Mouse (Mus musculus): ENCODE results near the gene Zcchc17. TPM values are rescaled to one million over a fixed set of nuclear protein-coding genes. Genes with fewer than 3 reads are reported as not detected.
A peak's percentile ranks its signal among the peaks of the same experiment; 100 is the strongest.

The Zcchc17 gene
- polyA plus RNA-seq, 1 experiment from 2014 or later = 31.9 TPM

DNA sequence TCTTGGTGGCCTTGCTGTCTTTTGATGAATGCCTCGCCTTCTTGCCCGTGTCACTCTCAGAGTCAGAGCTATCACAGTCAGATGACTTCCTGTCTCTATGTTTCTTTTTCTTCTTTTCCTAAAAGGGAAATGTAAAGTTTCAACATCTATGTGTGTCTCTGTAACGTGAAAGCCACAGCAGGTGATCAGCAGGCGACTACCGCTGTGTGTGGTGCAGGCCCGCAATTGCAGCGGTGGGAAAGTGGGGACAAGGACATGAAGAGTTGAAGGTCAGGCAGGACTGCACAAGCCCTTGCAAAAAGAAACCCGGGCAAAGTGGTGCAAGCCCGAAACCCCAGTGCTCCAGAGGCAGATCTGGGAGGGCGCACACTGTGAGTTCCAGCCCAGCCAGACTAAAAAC lies 43.1 kb downstream of the Zcchc17 start:
- no peak for ATAC-seq (ENCODE audit: insufficient read depth)
- peaks cover 5% of the 10 kb centered on the region for H3K27me3 ChIP-seq
- no peak overlapping the region for H3K4me2 ChIP-seq
- H3K9ac ChIP-seq = no peak overlapping the region
- H3K27ac ChIP-seq (replicated peaks) = no peak overlapping the region
- H3K36me3 ChIP-seq (replicated peaks) = peaks cover 36% of the 10 kb centered on the region
- no peaks in the 10 kb centered on the region for H3K9me3 ChIP-seq (replicated peaks)
- WGBS (ENCODE audit: insufficient replicate concordance) = 67% methylated on average over 10 of the region's 10 CpGs
- H3K4me1 ChIP-seq (replicated peaks) = peaks cover 3% of the 10 kb centered on the region
- H3K4me3 ChIP-seq (replicated peaks) = no peak overlapping the region

DNA sequence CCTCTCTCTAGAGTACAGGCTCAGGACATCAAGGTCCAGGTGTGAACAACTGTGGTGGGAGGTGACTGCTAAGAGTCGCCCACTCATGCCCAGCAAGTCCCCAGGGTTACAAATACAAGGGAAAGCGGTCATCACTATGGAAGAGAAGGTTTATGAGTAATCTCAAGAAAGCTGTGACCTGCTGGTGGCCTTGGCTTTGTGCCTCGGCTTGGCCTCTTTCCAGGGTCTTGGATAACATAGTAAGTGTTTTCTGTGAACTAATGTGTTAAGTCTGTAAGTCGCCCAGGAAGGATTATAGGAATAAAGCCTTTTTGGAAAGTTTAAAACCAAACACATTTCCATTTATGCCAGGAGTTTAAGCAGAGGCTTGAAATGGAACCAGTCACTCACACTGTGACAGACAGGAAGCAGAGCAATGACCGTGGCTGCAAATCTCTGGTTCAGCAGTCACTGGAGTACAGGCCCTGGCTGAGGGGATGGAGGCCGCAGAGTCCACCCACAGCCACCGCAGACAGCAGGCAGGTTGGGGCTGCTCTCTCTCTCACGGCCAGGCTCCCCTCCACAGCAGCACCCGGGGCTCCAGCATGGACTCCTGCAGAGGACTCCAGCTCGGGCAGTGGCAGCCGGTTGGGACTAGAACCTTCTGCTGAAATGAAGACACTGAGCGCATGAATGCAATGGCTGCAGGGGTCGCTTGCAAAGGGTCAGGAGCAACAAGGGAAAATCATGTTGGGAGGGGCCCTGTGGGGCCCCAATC lies 43.8 kb downstream of the Zcchc17 start:
- Histone ChIP-seq H3K4me1 (replicated peaks) (no peaks in the 10 kb centered on the region), H3K36me3 (replicated peaks) (peaks cover 32% of the 10 kb centered on the region)

DNA sequence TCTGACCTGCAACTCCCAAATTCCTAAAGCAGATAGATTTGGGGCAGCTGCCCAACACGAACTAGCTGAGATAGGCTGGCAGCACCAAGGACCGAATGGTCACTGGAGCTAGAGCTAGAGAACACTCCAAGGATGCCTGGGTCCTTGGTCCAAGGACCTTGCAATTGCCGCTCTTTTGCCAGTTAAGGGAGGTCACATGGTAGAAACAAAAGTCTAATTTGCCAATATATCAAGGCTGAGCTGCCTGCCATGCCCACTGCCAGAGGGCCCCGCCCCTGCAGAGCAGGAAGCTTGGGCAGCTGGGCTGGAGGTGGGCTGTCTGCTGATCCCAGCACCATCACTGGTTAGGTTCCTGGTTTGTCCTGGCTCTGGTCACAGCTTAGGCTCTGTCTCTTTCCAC lies 46.2 kb downstream of the Zcchc17 start:
- no peak overlapping the region for H3K4me2 ChIP-seq
- H3K4me1 ChIP-seq (replicated peaks) = peaks cover 6% of the 10 kb centered on the region
- H3K27ac ChIP-seq (replicated peaks) = no peak overlapping the region
- no peak overlapping the region for H3K9ac ChIP-seq
- H3K27me3 ChIP-seq = peaks cover 36% of the 10 kb centered on the region
- H3K9me3 ChIP-seq (replicated peaks) = no peaks in the 10 kb centered on the region
- no peak for ATAC-seq (ENCODE audit: insufficient read depth)
- H3K4me3 ChIP-seq (replicated peaks) = no peak overlapping the region
- peaks cover 21% of the 10 kb centered on the region for H3K36me3 ChIP-seq (replicated peaks)
- WGBS (ENCODE audit: insufficient replicate concordance) = 75% methylated on average over 4 of the region's 4 CpGs

More for the DNA sequence above, 43.8 kb downstream of the Zcchc17 start:
- Histone ChIP-seq H3K27ac (replicated peaks) (no peak overlapping the region), H3K9me3 (replicated peaks) (no peaks in the 10 kb centered on the region), H3K4me3 (replicated peaks) (no peak overlapping the region), H3K4me2 (no peak overlapping the region), H3K9ac (no peak overlapping the region), H3K27me3 (peaks cover 12% of the 10 kb centered on the region)
- ATAC-seq (ENCODE audit: insufficient read depth) = no peak
- WGBS (ENCODE audit: insufficient replicate concordance) = 75% methylated on average over 13 of the region's 13 CpGs

DNA sequence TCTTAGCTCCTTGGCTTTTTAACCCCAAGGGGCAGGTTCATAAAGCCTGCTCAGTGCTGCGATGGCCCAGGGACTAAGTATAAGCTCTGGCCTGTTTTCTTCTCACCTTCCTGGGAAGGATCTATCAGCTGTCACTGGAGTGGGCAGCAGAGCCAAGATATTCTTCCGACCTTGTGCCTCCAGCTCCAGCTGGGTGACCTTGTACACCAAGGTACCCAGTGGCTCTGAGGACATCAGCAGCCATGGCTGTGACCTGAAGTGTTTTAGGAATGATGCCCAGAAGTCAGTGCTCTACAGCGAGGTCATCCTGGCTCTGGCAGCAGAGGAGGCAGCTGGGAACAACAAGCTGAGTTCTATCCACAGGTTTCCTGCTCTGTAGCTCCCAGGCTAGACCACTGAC lies 47.2 kb downstream of the Zcchc17 start:
- peaks cover 16% of the 10 kb centered on the region for H3K4me1 ChIP-seq (replicated peaks)
- H3K27ac ChIP-seq (replicated peaks) = no peak overlapping the region
- no peak overlapping the region for H3K9ac ChIP-seq
- H3K4me3 ChIP-seq (replicated peaks) = no peak overlapping the region
- WGBS (ENCODE audit: insufficient replicate concordance) = 76% methylated on average over 3 of the region's 3 CpGs
- peaks cover 12% of the 10 kb centered on the region for H3K36me3 ChIP-seq (replicated peaks)
- no peak overlapping the region for H3K4me2 ChIP-seq
- ATAC-seq (ENCODE audit: insufficient read depth) = no peak
- no peaks in the 10 kb centered on the region for H3K9me3 ChIP-seq (replicated peaks)
- H3K27me3 ChIP-seq = peaks cover 46% of the 10 kb centered on the region

DNA sequence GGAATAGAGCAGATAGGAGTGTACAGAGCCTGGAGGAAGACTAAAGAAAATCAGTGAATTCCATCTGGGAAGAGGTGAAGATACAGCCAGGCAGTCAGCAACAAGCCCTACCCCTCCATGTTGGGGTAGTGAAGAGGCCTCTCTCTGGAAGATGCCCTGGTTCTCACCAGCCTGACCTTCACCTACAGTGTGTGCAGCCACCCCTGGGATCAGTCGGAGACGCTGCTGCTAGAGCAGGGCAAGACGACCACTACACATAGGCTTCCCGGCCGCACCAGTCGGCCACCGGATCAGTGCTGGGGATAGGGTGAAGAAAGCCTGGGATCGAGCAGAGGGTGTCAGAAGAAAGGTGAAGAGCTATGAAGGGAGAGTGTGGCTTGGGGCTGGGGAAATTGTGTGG lies 50.5 kb downstream of the Zcchc17 start:
- Histone ChIP-seq H3K9me3 (replicated peaks) (no peaks in the 10 kb centered on the region), H3K4me3 (replicated peaks) (no peak overlapping the region), H3K27me3 (peaks cover 79% of the 10 kb centered on the region), H3K4me1 (replicated peaks) (peaks cover 20% of the 10 kb centered on the region), H3K36me3 (replicated peaks) (no peaks in the 10 kb centered on the region), H3K9ac (no peak overlapping the region), H3K27ac (replicated peaks) (no peak overlapping the region), H3K4me2 (peak overlapping the region; percentile 75; the same call in 1 of the 2 replicates)
- ATAC-seq (ENCODE audit: insufficient read depth) = no peak
- WGBS (ENCODE audit: insufficient replicate concordance) = 34% methylated on average over 8 of the region's 8 CpGs

DNA sequence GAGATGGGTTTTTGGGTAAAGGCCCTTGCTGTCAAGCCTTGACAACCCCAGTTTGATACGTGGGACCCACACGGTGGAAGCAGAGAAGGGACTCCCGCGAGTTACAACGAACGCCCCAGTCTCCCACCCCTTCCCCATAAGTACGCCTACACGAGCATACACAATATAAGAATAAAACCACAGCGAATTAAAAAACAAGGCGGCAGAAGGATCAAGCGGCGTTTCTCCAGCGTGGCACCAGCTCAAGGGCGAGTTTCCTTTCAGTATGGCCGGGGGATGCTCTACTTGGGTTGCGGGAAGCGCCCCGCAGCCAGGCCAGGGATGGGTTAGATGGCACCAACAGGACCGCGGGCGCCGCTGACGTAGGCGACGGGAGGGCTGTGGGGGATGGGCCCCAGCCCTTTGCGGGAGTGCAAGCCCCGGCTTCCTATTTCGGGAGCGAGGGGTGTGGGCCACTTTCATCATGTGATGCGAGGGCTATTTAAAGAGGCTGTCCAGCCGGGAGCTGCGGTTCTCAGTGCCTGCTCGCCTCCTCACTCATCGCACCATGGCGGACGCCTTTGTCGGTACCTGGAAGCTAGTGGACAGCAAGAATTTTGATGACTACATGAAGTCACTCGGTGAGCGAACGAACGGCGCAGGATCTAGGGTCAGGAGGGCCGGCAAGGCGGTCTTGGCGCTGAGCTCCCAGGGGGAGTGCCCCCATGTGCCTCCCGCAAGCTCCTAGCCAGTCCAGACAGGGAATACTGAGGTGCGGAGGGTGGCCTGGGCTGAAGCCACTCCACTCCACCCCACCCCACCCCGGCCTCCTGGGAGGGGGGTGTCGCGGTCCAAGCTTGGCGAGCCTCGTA lies 51.3 kb downstream of the Zcchc17 start, which contains the start of the genes Fabp3 and Gm10570:
Fabp3 (plus strand) TSS at position 365 of the 851 bp plus-strand sequence.
Gm10570 (minus strand) TSS at position 444 of the 851 bp plus-strand sequence.
- Histone ChIP-seq H3K9me3 (replicated peaks) (no peaks in the 10 kb centered on the region), H3K36me3 (replicated peaks) (no peaks in the 10 kb centered on the region), H3K4me2 (peak within 1 kb of the TSS; percentile 75), H3K4me1 (replicated peaks) (peaks cover 20% of the 10 kb centered on the region), H3K4me3 (replicated peaks) (peak within 1 kb of the TSS; percentile 51), H3K9ac (peak within 1 kb of the TSS; percentile 18; the same call in 1 of the 2 replicates), H3K27ac (replicated peaks) (no peak within 1 kb of the TSS), H3K27me3 (peaks cover 86% of the 10 kb centered on the region)
- WGBS (ENCODE audit: insufficient replicate concordance) = 1% methylated on average over 52 of the region's 52 CpGs
- no peak for ATAC-seq (ENCODE audit: insufficient read depth)

DNA sequence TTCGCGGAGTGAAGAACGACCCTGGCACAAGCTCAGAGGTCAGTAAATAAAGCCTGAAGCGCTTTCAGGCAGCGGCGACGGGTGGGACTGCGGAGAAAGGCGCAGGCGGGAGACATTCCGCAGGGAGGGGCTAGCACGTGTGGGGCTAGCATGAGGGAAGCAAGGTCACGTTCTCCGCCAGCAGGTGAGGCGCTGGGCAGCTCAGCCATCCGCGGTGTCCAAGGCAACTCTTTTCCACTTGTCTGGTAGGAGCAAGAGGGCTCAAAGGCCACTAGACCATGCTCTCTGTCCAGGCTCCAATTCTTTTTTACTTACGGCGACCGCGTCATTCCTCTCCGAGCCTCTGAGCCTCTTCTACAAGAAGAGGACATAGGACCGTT lies 51.9 kb downstream of the Zcchc17 start:
- under 1% methylated on average over 23 of the region's 23 CpGs for WGBS (ENCODE audit: insufficient replicate concordance)
- no peaks in the 10 kb centered on the region for H3K36me3 ChIP-seq (replicated peaks)
- peaks cover 89% of the 10 kb centered on the region for H3K27me3 ChIP-seq

DNA sequence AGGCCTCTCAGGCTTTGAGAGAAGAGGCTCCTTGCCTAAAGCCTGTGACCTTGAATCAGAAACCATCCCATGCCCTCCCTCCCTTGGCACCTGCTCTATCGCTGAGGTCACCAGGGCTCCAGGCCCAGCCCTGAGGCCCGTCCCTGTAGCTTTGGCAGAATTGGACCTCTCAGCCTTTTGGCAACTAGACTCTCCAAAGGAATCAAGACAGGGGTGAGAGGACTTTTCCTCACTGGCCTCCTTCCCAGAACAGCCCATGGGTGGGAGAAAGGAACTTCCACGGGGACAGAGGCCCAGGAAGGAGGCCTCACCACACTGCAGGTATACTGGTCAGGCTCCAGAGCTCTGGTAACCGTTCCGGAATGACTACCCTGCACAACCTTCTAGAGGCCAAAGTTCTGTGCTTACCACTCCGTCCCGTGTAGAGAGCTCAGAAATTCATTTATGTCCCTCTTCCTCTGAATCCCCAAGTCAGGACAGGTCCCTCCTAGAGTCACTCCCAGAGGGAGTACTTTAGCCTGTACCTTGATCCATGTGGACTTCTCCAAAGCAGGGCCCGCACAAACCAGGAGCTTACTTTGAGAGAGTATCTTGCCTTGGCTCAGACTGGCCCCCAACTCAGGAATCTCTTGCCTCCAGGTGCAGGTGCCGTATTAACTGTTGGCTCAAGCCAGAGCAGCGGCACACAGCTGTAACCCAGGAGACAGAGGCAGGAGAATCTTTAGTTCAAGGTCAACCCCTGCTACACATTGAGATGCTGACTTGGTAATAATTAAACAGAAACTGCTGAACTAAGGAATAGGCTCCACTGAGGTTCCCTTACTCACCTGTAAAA lies 52.7 kb downstream of the Zcchc17 start:
- H3K9me3 ChIP-seq (replicated peaks) = no peaks in the 10 kb centered on the region
- H3K4me2 ChIP-seq = no peak overlapping the region
- WGBS (ENCODE audit: insufficient replicate concordance) = 74% methylated on average over 10 of the region's 10 CpGs
- H3K27me3 ChIP-seq = peaks cover 88% of the 10 kb centered on the region
- H3K4me1 ChIP-seq (replicated peaks) = peaks cover 29% of the 10 kb centered on the region
- no peak for ATAC-seq (ENCODE audit: insufficient read depth)
- no peak overlapping the region for H3K4me3 ChIP-seq (replicated peaks)
- H3K9ac ChIP-seq = no peak overlapping the region
- H3K27ac ChIP-seq (replicated peaks) = no peak overlapping the region
- no peaks in the 10 kb centered on the region for H3K36me3 ChIP-seq (replicated peaks)

More for the DNA sequence above, 51.9 kb downstream of the Zcchc17 start:
- peak overlapping the region; percentile 75 for H3K4me2 ChIP-seq
- no peak for ATAC-seq (ENCODE audit: insufficient read depth)
- H3K4me1 ChIP-seq (replicated peaks) = peaks cover 21% of the 10 kb centered on the region
- no peaks in the 10 kb centered on the region for H3K9me3 ChIP-seq (replicated peaks)
- H3K9ac ChIP-seq = peak overlapping the region; percentile 18; the same call in 1 of the 2 replicates
- no peak overlapping the region for H3K27ac ChIP-seq (replicated peaks)
- H3K4me3 ChIP-seq (replicated peaks) = peak overlapping the region; percentile 51

DNA sequence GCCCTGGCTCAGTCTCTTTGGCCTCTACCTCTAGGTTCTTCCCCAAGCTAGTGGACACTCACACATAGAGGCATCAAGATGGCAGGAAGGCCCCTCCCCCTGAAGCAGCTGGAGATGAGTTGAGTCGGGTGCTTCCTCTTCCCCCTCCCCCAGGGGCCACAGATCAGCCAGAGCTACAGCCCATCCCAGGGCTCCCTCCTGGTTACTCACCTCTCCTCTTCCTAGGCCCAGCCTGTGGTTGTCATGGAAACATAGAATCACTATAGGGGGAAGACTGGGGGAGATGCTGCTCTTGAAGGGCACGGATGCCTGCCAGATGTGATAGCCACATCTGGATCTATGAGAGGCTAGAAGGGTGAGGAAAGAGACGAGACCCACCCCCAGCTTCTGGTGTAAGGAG lies 55.0 kb downstream of the Zcchc17 start:
- WGBS (ENCODE audit: insufficient replicate concordance) = 25% methylated on average over 3 of the region's 3 CpGs
- H3K9me3 ChIP-seq (replicated peaks) = no peaks in the 10 kb centered on the region
- no peak overlapping the region for H3K9ac ChIP-seq
- no peak overlapping the region for H3K4me3 ChIP-seq (replicated peaks)
- H3K4me2 ChIP-seq = no peak overlapping the region
- no peak for ATAC-seq (ENCODE audit: insufficient read depth)
- H3K27me3 ChIP-seq = peaks cover 69% of the 10 kb centered on the region
- peaks cover 34% of the 10 kb centered on the region for H3K4me1 ChIP-seq (replicated peaks)
- no peaks in the 10 kb centered on the region for H3K36me3 ChIP-seq (replicated peaks)
- no peak overlapping the region for H3K27ac ChIP-seq (replicated peaks)

DNA sequence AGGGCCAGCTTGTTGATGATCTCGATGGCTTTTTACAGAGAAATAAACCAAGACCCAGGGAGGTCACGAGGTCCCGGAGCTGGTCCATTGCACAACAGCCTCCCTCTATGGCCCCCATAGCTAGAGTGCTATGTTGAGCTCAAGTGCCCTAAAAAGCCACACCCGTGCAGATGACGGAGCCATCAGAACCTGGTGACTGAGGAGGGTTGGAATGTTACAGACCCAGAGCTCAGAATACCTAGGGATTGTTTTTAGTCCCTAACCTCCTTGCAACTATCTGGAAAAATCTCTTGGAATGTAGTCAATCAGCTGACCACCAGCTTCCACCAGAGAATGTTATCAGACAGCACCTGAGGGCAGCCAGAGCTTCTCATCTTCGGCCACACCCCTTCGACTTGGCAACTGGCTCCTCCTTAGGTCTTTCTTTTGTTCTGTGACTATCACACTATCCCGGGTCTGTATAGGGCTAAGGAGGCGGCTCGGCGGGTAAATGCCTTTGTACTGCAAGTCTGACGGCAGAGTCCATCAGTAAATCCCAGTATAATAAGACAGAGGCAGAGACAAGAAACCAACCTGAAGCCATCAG lies 57.4 kb downstream of the Zcchc17 start:
- H3K36me3 ChIP-seq (replicated peaks) = no peaks in the 10 kb centered on the region
- H3K4me2 ChIP-seq = peak overlapping the region; percentile 18
- no peak overlapping the region for H3K4me3 ChIP-seq (replicated peaks)
- 28% methylated on average over 12 of the region's 12 CpGs for WGBS (ENCODE audit: insufficient replicate concordance)
- no peak overlapping the region for H3K27ac ChIP-seq (replicated peaks)
- H3K9ac ChIP-seq = no peak overlapping the region
- H3K27me3 ChIP-seq = peaks cover 48% of the 10 kb centered on the region
- ATAC-seq (ENCODE audit: insufficient read depth) = peak; percentile 64
- no peaks in the 10 kb centered on the region for H3K9me3 ChIP-seq (replicated peaks)
- H3K4me1 ChIP-seq (replicated peaks) = peaks cover 36% of the 10 kb centered on the region

All from liver, embryonic 15.5 days (tissue).